Mouse (Mus musculus) intestine, postnatal 0 days (tissue): Measurements from ENCODE around the gene Zfr. TPM values are rescaled to one million over a fixed set of nuclear protein-coding genes. Genes with fewer than 3 reads are reported as not detected.

ENCODE experiments used
- ATAC-seq: fragments of 200-750 bp; cut with Nextera tagmentation; 2 replicates; pipeline ENCODE4 v1.8.0; 2017; ENCODE audit warnings: mild to moderate bottlenecking, moderate TSS enrichment, moderate library complexity
- H3K27ac ChIP-seq: fragments of 300-500 bp; sonication (generic); 2 replicates; pipeline ENCODE4 v1.5.1; 2014; ENCODE audit warnings: mild to moderate bottlenecking, low read depth, low read length, moderate library complexity
- H3K27me3 ChIP-seq: fragments of 300-500 bp; sonication (generic); replicated peaks from 2 replicates; pipeline ENCODE4 v1.6.1; 2014; ENCODE audit warnings: low read length, mixed read lengths; ENCODE audit not compliant: control insufficient read depth, insufficient read depth
- H3K36me3 ChIP-seq: fragments of 300-500 bp; sonication (generic); 2 replicates; pipeline ENCODE4 v1.6.1; 2014; ENCODE audit warnings: mild to moderate bottlenecking, moderate library complexity; ENCODE audit not compliant: control insufficient read depth, insufficient read depth
- H3K4me1 ChIP-seq: fragments of 300-500 bp; sonication (generic); replicated peaks from 2 replicates; pipeline ENCODE4 v1.6.1; 2014; ENCODE audit warnings: antibody characterized with exemption, low read length, mixed read lengths; ENCODE audit not compliant: control insufficient read depth, insufficient read depth
- H3K4me2 ChIP-seq: fragments of 300-500 bp; sonication (generic); replicated peaks from 2 replicates; pipeline ENCODE4 v1.6.1; 2014; ENCODE audit warnings: low read depth, mild to moderate bottlenecking, moderate library complexity
- H3K4me3 ChIP-seq: fragments of 300-500 bp; sonication (generic); 2 replicates; pipeline ENCODE4 v1.5.1; 2014; ENCODE audit warnings: low read depth, low read length
- H3K9ac ChIP-seq: fragments of 300-500 bp; sonication (generic); 2 replicates; pipeline ENCODE4 v1.6.1; 2014; ENCODE audit warnings: mild to moderate bottlenecking, low read depth, low read length
- H3K9me3 ChIP-seq: fragments of 300-500 bp; sonication (generic); 2 replicates; pipeline ENCODE4 v1.6.1; 2016; ENCODE audit warnings: mixed run types; ENCODE audit not compliant: control insufficient read depth
- CTCF ChIP-seq: sonication (generic); IDR thresholded peaks from 2 replicates; pipeline ENCODE4 v1.5.1; 2016; ENCODE audit warnings: low read depth, mild to moderate bottlenecking, control low read depth, antibody characterized with exemption, moderate library complexity
- WGBS: fragments of 180-500 bp; shearing (Covaris S2); extraction: QIAGEN DNeasy Blood & Tissue Kit; methylation state at CpG from one replicate; pipeline ENCODE4 v1.1.7; 2014; 5-methylcytosine and 5-hydroxymethylcytosine counted together
- polyA plus RNA-seq: library from polyadenylated mRNA; unstranded; fragments of >200 nt; fragmentation: Nextera tagmentation; extraction: Ambion mirVana; gene quantifications from 2 replicates; pipeline ENCODE4 v1.2.1, GENCODE M21; 2015

Gene Zfr
- polyA plus RNA-seq, 1 experiment from 2014 or later = 47.9 TPM

GRCm38 (mm10) chr15:12207556-12208090 is 90.0 kb downstream of the Zfr start:
- Histone ChIP-seq H3K36me3 (no peaks in the 10 kb centered on the region), H3K27ac (no peak overlapping the region; the same call in 1 of the 2 replicates), H3K4me3 (no peak overlapping the region), H3K9ac (0 out of 2 replicates have a peak overlapping the region, but pooled peaks have one; percentile 18), H3K9me3 (no peaks in the 10 kb centered on the region), H3K4me2 (no peak overlapping the region), H3K4me1 (peaks cover 7% of the 10 kb centered on the region; the same call in 1 of the 2 replicates), H3K27me3 (no peaks in the 10 kb centered on the region)
- WGBS = 26% methylated on average over 6 of the region's 6 CpGs
- no peak for TF ChIP-seq CTCF
- ATAC-seq = no peak

GRCm38 (mm10) chr15:12211577-12211976 is 93.9 kb downstream of the Zfr start:
- Histone ChIP-seq H3K27me3 (no peaks in the 10 kb centered on the region), H3K36me3 (no peaks in the 10 kb centered on the region), H3K4me2 (no peak overlapping the region), H3K4me1 (0 out of 2 replicates have a peak, but pooled peaks cover 7% of the 10 kb centered on the region), H3K9me3 (no peaks in the 10 kb centered on the region), H3K9ac (no peak overlapping the region), H3K27ac (no peak overlapping the region), H3K4me3 (no peak overlapping the region)
- ATAC-seq = no peak
- WGBS = 80% methylated on average over 8 of the region's 8 CpGs
- no peak for TF ChIP-seq CTCF

DNA sequence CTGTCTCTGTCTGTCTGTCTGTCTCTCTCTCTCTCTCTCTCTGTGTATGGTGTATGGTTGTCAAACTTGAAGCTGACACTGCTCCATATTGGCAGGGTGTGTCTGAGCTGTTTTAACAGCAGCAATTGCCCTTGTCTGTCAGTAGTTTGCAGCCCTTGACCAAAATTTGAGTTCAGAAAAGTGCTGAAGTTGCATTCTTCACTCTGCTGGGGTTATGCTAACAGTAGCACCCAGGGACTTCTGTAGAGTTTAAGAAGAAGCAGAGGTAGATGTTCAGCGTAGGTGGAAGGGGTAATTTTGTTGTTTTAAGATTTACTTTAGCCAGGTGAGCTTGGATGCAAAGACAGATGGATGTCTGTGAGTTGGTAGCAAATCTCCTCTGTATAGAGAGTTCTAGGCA is 94.6 kb downstream of the Zfr start:
- Histone ChIP-seq H3K9ac (no peak overlapping the region), H3K4me1 (0 out of 2 replicates have a peak, but pooled peaks cover under 1% of the 10 kb centered on the region), H3K36me3 (no peaks in the 10 kb centered on the region), H3K9me3 (no peaks in the 10 kb centered on the region), H3K4me2 (no peak overlapping the region), H3K4me3 (no peak overlapping the region), H3K27me3 (no peaks in the 10 kb centered on the region), H3K27ac (no peak overlapping the region)
- 83% methylated on average over 1 of the region's 1 CpGs for WGBS
- no peak for ATAC-seq
- no peak for TF ChIP-seq CTCF

GRCm38 (mm10) chr15:12214531-12215414 is 97.1 kb downstream of the Zfr start:
- Histone ChIP-seq H3K4me2 (no peak overlapping the region), H3K4me3 (no peak overlapping the region), H3K9ac (no peak overlapping the region), H3K27ac (no peak overlapping the region), H3K4me1 (peaks cover 6% of the 10 kb centered on the region), H3K27me3 (no peaks in the 10 kb centered on the region), H3K36me3 (no peaks in the 10 kb centered on the region), H3K9me3 (no peaks in the 10 kb centered on the region)
- no peak for ATAC-seq
- 78% methylated on average over 14 of the region's 14 CpGs for WGBS
- no peak for TF ChIP-seq CTCF

- WGBS = 90% methylated on average over 5 of the region's 5 CpGs
- no peak for ATAC-seq
- no peaks in the 10 kb centered on the region for H3K27me3 ChIP-seq
- H3K9ac ChIP-seq = no peak overlapping the region
- H3K4me3 ChIP-seq = no peak overlapping the region
- no peak overlapping the region for H3K27ac ChIP-seq
- no peaks in the 10 kb centered on the region for H3K36me3 ChIP-seq
- no peak overlapping the region for H3K4me2 ChIP-seq
- peaks cover 11% of the 10 kb centered on the region for H3K4me1 ChIP-seq
- H3K9me3 ChIP-seq = no peaks in the 10 kb centered on the region
- TF ChIP-seq CTCF = no peak
Observed at GRCm38 (mm10) chr15:12215415-12215718, 97.7 kb downstream of the Zfr start.

DNA sequence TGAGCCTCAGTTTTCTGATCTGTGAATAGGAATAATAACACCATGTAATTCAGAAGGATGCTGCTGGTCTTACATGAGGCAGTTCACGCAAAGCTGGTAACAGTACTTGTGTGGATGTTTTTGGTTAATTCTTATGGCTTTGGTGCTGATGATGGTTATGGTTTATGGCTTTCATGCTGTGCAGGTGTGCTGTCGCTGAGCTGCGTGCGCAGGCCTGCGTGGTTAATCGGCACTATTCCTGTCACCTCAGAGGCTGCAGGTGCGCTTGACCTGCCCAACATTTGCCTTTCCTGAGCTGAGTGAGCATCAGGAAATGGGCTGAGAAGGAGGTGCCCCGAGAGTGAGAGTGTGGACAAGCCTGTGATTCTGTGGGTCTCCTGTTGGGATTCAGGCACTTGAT is 98.5 kb downstream of the Zfr start:
- Histone ChIP-seq H3K36me3 (no peaks in the 10 kb centered on the region), H3K27me3 (no peaks in the 10 kb centered on the region), H3K4me1 (peaks cover 19% of the 10 kb centered on the region), H3K9me3 (no peaks in the 10 kb centered on the region), H3K9ac (no peak overlapping the region), H3K27ac (no peak overlapping the region), H3K4me2 (no peak overlapping the region), H3K4me3 (no peak overlapping the region)
- no peak for TF ChIP-seq CTCF
- WGBS = 83% methylated on average over 8 of the region's 8 CpGs
- no peak for ATAC-seq
